Mouse (Mus musculus) E14TG2a.4 (cell line): ENCODE measurements at regions not wholly inside any gene's neighbourhood (a gene's known extent, or its start where the extent isn't known, plus 50 kb on each side); places are given as distances from the start of the nearest gene placed in this dataset.
"Not testable (repeated sequence)": the region's sequence is repeated elsewhere in the genome, so short reads cannot be mapped to it uniquely, and the experiment has no call there.

Source experiments
- CTCF ChIP-seq: conservative IDR thresholded peaks from 2 replicates; pipeline ENCODE4 v1.5.1; 2014; ENCODE audit warnings: low read length
- NANOG ChIP-seq: IDR thresholded peaks from 2 replicates; pipeline ENCODE4 v1.6.1; 2014; ENCODE audit warnings: borderline replicate concordance, low read length, mixed read lengths
- POU5F1 ChIP-seq: IDR thresholded peaks from 2 replicates; pipeline ENCODE4 v1.6.1; 2014; ENCODE audit warnings: low read length, borderline replicate concordance

GRCm38 (mm10) chr11:16635796-16636195, 116.2 kb upstream of the Egfr start:
- not testable (repeated sequence) for TF ChIP-seq CTCF, NANOG, POU5F1
